Mouse (Mus musculus): ENCODE measurements around the gene Cyp2u1. TPM values are rescaled to one million over a fixed set of nuclear protein-coding genes. Genes with fewer than 3 reads are reported as not detected.

The Cyp2u1 gene
- polyA plus RNA-seq, 1 experiment from 2014 or later: 3.1 TPM

GRCm38 (mm10) chr3:131299908-131300307 lies 3.1 kb downstream of the Cyp2u1 start:
- no peak overlapping the region for H3K4me3 ChIP-seq
- H3K4me1 ChIP-seq: 0 out of 2 replicates have a peak, but pooled peaks cover 6% of the 10 kb centered on the region
- no peak for ATAC-seq (ENCODE audit: low FRiP score, low read depth)
- no peaks in the 10 kb centered on the region for H3K36me3 ChIP-seq
- H3K27me3 ChIP-seq: peaks cover 12% of the 10 kb centered on the region
- H3K27ac ChIP-seq (replicated peaks): no peak overlapping the region
- H3K9ac ChIP-seq (replicated peaks): no peak overlapping the region
- no peak overlapping the region for H3K4me2 ChIP-seq (replicated peaks)
- H3K9me3 ChIP-seq: no peaks in the 10 kb centered on the region
- 9% methylated on average over 6 of the region's 6 CpGs for WGBS

GRCm38 (mm10) chr3:131299078-131299477 lies 3.9 kb downstream of the Cyp2u1 start:
- no peak overlapping the region for H3K27ac ChIP-seq (replicated peaks)
- H3K27me3 ChIP-seq: peaks cover 12% of the 10 kb centered on the region
- H3K4me3 ChIP-seq: no peak overlapping the region
- no peaks in the 10 kb centered on the region for H3K36me3 ChIP-seq
- 89% methylated on average over 9 of the region's 9 CpGs for WGBS
- H3K9ac ChIP-seq (replicated peaks): no peak overlapping the region
- 0 out of 2 replicates have a peak, but pooled peaks cover 6% of the 10 kb centered on the region for H3K4me1 ChIP-seq
- no peak for ATAC-seq (ENCODE audit: low FRiP score, low read depth)
- no peaks in the 10 kb centered on the region for H3K9me3 ChIP-seq
- no peak overlapping the region for H3K4me2 ChIP-seq (replicated peaks)

GRCm38 (mm10) chr3:131296893-131297292 lies 6.1 kb downstream of the Cyp2u1 start:
- Histone ChIP-seq H3K4me1 (no peaks in the 10 kb centered on the region), H3K9me3 (no peaks in the 10 kb centered on the region), H3K36me3 (no peaks in the 10 kb centered on the region), H3K4me3 (no peak overlapping the region), H3K9ac (replicated peaks) (no peak overlapping the region), H3K27me3 (peaks cover 11% of the 10 kb centered on the region), H3K27ac (replicated peaks) (no peak overlapping the region), H3K4me2 (replicated peaks) (no peak overlapping the region)
- WGBS: 90% methylated on average over 7 of the region's 7 CpGs
- no peak for ATAC-seq (ENCODE audit: low FRiP score, low read depth)

GRCm38 (mm10) chr3:131295513-131296200 lies 7.4 kb downstream of the Cyp2u1 start:
- 85% methylated on average over 12 of the region's 12 CpGs for WGBS
- ATAC-seq (ENCODE audit: low FRiP score, low read depth): no peak
- H3K9ac ChIP-seq (replicated peaks): no peak overlapping the region
- 0 out of 2 replicates have a peak, but pooled peaks cover 4% of the 10 kb centered on the region for H3K27me3 ChIP-seq
- no peaks in the 10 kb centered on the region for H3K9me3 ChIP-seq
- H3K27ac ChIP-seq (replicated peaks): no peak overlapping the region
- H3K36me3 ChIP-seq: no peaks in the 10 kb centered on the region
- H3K4me1 ChIP-seq: no peaks in the 10 kb centered on the region
- H3K4me2 ChIP-seq (replicated peaks): no peak overlapping the region
- no peak overlapping the region for H3K4me3 ChIP-seq

- Histone ChIP-seq H3K4me3 (no peak overlapping the region), H3K27me3 (0 out of 2 replicates have a peak, but pooled peaks cover 4% of the 10 kb centered on the region), H3K36me3 (no peaks in the 10 kb centered on the region), H3K4me2 (replicated peaks) (no peak overlapping the region), H3K9me3 (no peaks in the 10 kb centered on the region), H3K9ac (replicated peaks) (no peak overlapping the region), H3K4me1 (no peaks in the 10 kb centered on the region), H3K27ac (replicated peaks) (no peak overlapping the region)
- 50% methylated on average over 3 of the region's 3 CpGs for WGBS
- no peak for ATAC-seq (ENCODE audit: low FRiP score, low read depth)
Observed at GRCm38 (mm10) chr3:131294503-131294902, 8.5 kb downstream of the Cyp2u1 start.

GRCm38 (mm10) chr3:131292959-131293358 lies 10.1 kb downstream of the Cyp2u1 start:
- no peak overlapping the region for H3K27ac ChIP-seq (replicated peaks)
- H3K36me3 ChIP-seq: no peaks in the 10 kb centered on the region
- no peak for ATAC-seq (ENCODE audit: low FRiP score, low read depth)
- H3K9me3 ChIP-seq: no peaks in the 10 kb centered on the region
- 0 out of 2 replicates have a peak, but pooled peaks cover 4% of the 10 kb centered on the region for H3K27me3 ChIP-seq
- no peaks in the 10 kb centered on the region for H3K4me1 ChIP-seq
- 67% methylated on average over 3 of the region's 3 CpGs for WGBS
- H3K4me3 ChIP-seq: no peak overlapping the region
- no peak overlapping the region for H3K9ac ChIP-seq (replicated peaks)
- H3K4me2 ChIP-seq (replicated peaks): no peak overlapping the region

GRCm38 (mm10) chr3:131292349-131292748 lies 10.7 kb downstream of the Cyp2u1 start:
- no peak overlapping the region for H3K4me2 ChIP-seq (replicated peaks)
- ATAC-seq (ENCODE audit: low FRiP score, low read depth): no peak
- H3K9me3 ChIP-seq: no peaks in the 10 kb centered on the region
- H3K4me3 ChIP-seq: no peak overlapping the region
- H3K36me3 ChIP-seq: no peaks in the 10 kb centered on the region
- no peak overlapping the region for H3K27ac ChIP-seq (replicated peaks)
- WGBS: 95% methylated on average over 2 of the region's 2 CpGs
- no peak overlapping the region for H3K9ac ChIP-seq (replicated peaks)
- 0 out of 2 replicates have a peak, but pooled peaks cover 4% of the 10 kb centered on the region for H3K27me3 ChIP-seq
- no peaks in the 10 kb centered on the region for H3K4me1 ChIP-seq

- no peak overlapping the region for H3K4me2 ChIP-seq (replicated peaks)
- H3K27me3 ChIP-seq: 0 out of 2 replicates have a peak, but pooled peaks cover 4% of the 10 kb centered on the region
- no peak overlapping the region for H3K4me3 ChIP-seq
- H3K27ac ChIP-seq (replicated peaks): no peak overlapping the region
- H3K4me1 ChIP-seq: no peaks in the 10 kb centered on the region
- no peaks in the 10 kb centered on the region for H3K36me3 ChIP-seq
- no peak for ATAC-seq (ENCODE audit: low FRiP score, low read depth)
- 84% methylated on average over 4 of the region's 4 CpGs for WGBS
- H3K9ac ChIP-seq (replicated peaks): no peak overlapping the region
- no peaks in the 10 kb centered on the region for H3K9me3 ChIP-seq
Observed at GRCm38 (mm10) chr3:131291890-131292289, 11.1 kb downstream of the Cyp2u1 start.

GRCm38 (mm10) chr3:131274151-131274550 lies 28.9 kb downstream of the Cyp2u1 start:
- H3K27me3 ChIP-seq: no peaks in the 10 kb centered on the region; the same call in 1 of the 2 replicates
- 0 out of 2 replicates have a peak, but pooled peaks cover 5% of the 10 kb centered on the region for H3K9me3 ChIP-seq
- H3K27ac ChIP-seq (replicated peaks): no peak overlapping the region
- peaks cover 23% of the 10 kb centered on the region for H3K4me1 ChIP-seq
- H3K4me3 ChIP-seq: no peak overlapping the region
- H3K9ac ChIP-seq (replicated peaks): no peak overlapping the region
- no peak overlapping the region for H3K4me2 ChIP-seq (replicated peaks)
- no peaks in the 10 kb centered on the region for H3K36me3 ChIP-seq
- 84% methylated on average over 4 of the region's 4 CpGs for WGBS
- ATAC-seq (ENCODE audit: low FRiP score, low read depth): no peak

- Histone ChIP-seq H3K9me3 (no peaks in the 10 kb centered on the region), H3K27ac (replicated peaks) (no peak overlapping the region), H3K4me1 (peaks cover 23% of the 10 kb centered on the region)
Observed at GRCm38 (mm10) chr3:131272374-131273100, 30.5 kb downstream of the Cyp2u1 start.

GRCm38 (mm10) chr3:131271559-131272373 lies 31.3 kb downstream of the Cyp2u1 start, which contains the start of gene Hadh:
Hadh (minus strand) TSS chr3:131272101.
- Histone ChIP-seq H3K27me3 (peaks cover 12% of the 10 kb centered on the region), H3K4me2 (replicated peaks) (peak within 1 kb of the TSS; percentile 80), H3K27ac (replicated peaks) (0 out of 2 replicates have a peak within 1 kb of the TSS, but pooled peaks have one; percentile 46), H3K4me3 (peak within 1 kb of the TSS; percentile 68), H3K4me1 (peaks cover 23% of the 10 kb centered on the region), H3K9me3 (no peaks in the 10 kb centered on the region), H3K9ac (replicated peaks) (peak within 1 kb of the TSS; percentile 59), H3K36me3 (no peaks in the 10 kb centered on the region)
- under 1% methylated on average over 42 of the region's 54 CpGs for WGBS
- ATAC-seq (ENCODE audit: low FRiP score, low read depth): peak; percentile 94

More at GRCm38 (mm10) chr3:131272374-131273100, 30.5 kb downstream of the Cyp2u1 start:
- Histone ChIP-seq H3K4me3 (peak overlapping the region; percentile 68), H3K4me2 (replicated peaks) (peak overlapping the region; percentile 80), H3K9ac (replicated peaks) (peak overlapping the region; percentile 59; the same call in 1 of the 2 replicates), H3K36me3 (no peaks in the 10 kb centered on the region), H3K27me3 (peaks cover 7% of the 10 kb centered on the region)
- WGBS: 67% methylated on average over 10 of the region's 10 CpGs
- no peak for ATAC-seq (ENCODE audit: low FRiP score, low read depth)

Measured in midbrain, embryonic 12.5 days (tissue).